Mouse (Mus musculus): ENCODE data around the gene BC048562.

DNA sequence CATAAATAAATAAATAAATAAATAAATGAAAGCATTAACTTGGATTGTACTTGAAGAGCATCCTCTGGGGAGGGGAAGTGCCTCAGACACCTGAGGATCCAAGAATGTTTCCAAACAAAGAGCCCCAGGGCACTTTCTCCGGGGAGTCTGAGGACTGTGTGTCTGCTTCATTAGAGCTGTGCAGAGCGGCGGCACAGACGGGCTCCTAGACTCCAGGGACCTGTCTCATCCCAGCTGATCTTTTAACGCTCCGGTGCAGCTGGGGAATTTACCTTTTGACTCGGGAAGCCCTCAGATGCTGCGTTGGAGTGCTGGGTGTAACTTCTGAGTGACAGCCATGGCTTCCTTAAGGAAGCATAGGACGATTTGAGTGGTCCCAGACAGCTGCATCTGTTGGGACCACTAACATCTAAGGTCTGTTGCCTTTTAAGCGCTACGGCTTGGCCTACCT lies 24.9 kb downstream of the BC048562 start, which contains the start of gene Klhdc8b:
- TF ChIP-seq CTCF (IDR thresholded peaks at IDR 0.05; ENCODE audit: low read depth): no peak
- TF ChIP-seq EP300 (IDR thresholded peaks at IDR 0.05; ENCODE audit: low read depth): no peak

All from liver, postnatal 0 days (tissue).